8 mouse cellular contexts compared by ENCODE assay signal in genomic region chr19:23757011-23757410, GRCm38 (mm10). TPM values are rescaled to one million over a fixed set of nuclear protein-coding genes. Genes with fewer than 3 reads are reported as not detected.
DNase-seq lines count a peak whose midpoint lies in the region; ATAC-seq lines count a peak whose summit lies in the region.

No protein-coding gene starts in this region.

- peak overlapping the region; percentile 36 for H3K4me2 ChIP-seq in kidney, embryonic 15.5 days
- no peak overlapping the region; the same call in 1 of the 2 replicates for H3K4me2 ChIP-seq in kidney, embryonic 16.5 days (replicated peaks; ENCODE audit: low read depth, low read length)
- H3K4me2 ChIP-seq in hindbrain, embryonic 15.5 days: 0 out of 2 replicates have a peak overlapping the region, but pooled peaks have one; percentile 20

- no peak overlapping the region for H3K27ac ChIP-seq in kidney, embryonic 15.5 days
- no peak overlapping the region for H3K27ac ChIP-seq in kidney, embryonic 16.5 days (ENCODE audit: low read length)
- no peak overlapping the region for H3K27ac ChIP-seq in hindbrain, embryonic 15.5 days (replicated peaks)

- H3K4me1 ChIP-seq in kidney, embryonic 15.5 days: peaks cover 19% of the 10 kb centered on the region
- H3K4me1 ChIP-seq in kidney, embryonic 16.5 days (ENCODE audit: insufficient read depth, low read length): peaks cover 9% of the 10 kb centered on the region; the same call in 1 of the 2 replicates
- H3K4me1 ChIP-seq in hindbrain, embryonic 15.5 days (replicated peaks): peaks cover 23% of the 10 kb centered on the region

- peaks cover 26% of the 10 kb centered on the region for H3K27me3 ChIP-seq in kidney, embryonic 15.5 days
- peaks cover 11% of the 10 kb centered on the region for H3K27me3 ChIP-seq in kidney, embryonic 16.5 days (ENCODE audit: insufficient read depth, low read length)
- no peaks in the 10 kb centered on the region for H3K27me3 ChIP-seq in hindbrain, embryonic 15.5 days

- no peaks in the 10 kb centered on the region for H3K9me3 ChIP-seq in kidney, embryonic 15.5 days (replicated peaks)
- H3K9me3 ChIP-seq in kidney, embryonic 16.5 days (ENCODE audit: low read length): no peaks in the 10 kb centered on the region
- no peaks in the 10 kb centered on the region for H3K9me3 ChIP-seq in hindbrain, embryonic 15.5 days

- H3K4me3 ChIP-seq in kidney, embryonic 15.5 days (replicated peaks): no peak overlapping the region
- H3K4me3 ChIP-seq in kidney, embryonic 16.5 days (ENCODE audit: low read length): no peak overlapping the region
- no peak overlapping the region for H3K4me3 ChIP-seq in hindbrain, embryonic 15.5 days

- ATAC-seq in kidney, embryonic 15.5 days (replicated peaks; ENCODE audit: low FRiP score): no peak
- no peak for ATAC-seq in kidney, embryonic 16.5 days (ENCODE audit: low FRiP score, low TSS enrichment)
- ATAC-seq in hindbrain, embryonic 15.5 days (ENCODE audit: low FRiP score, low read depth): no peak
- no peak for ATAC-seq in megakaryocyte-erythroid progenitor cell, adult 5-6 weeks (replicated peaks; ENCODE audit: low FRiP score, low TSS enrichment, poor library complexity, severe bottlenecking)

- H3K9ac ChIP-seq in kidney, embryonic 15.5 days: no peak overlapping the region
- no peak overlapping the region for H3K9ac ChIP-seq in kidney, embryonic 16.5 days (replicated peaks; ENCODE audit: low read length)
- H3K9ac ChIP-seq in hindbrain, embryonic 15.5 days: no peak overlapping the region

- H3K36me3 ChIP-seq in kidney, embryonic 15.5 days: no peaks in the 10 kb centered on the region
- H3K36me3 ChIP-seq in kidney, embryonic 16.5 days (ENCODE audit: insufficient read depth, low read length): no peaks in the 10 kb centered on the region
- no peaks in the 10 kb centered on the region for H3K36me3 ChIP-seq in hindbrain, embryonic 15.5 days

- WGBS in kidney, embryonic 15.5 days: 17% methylated on average over 7 of the region's 7 CpGs
- WGBS in kidney, embryonic 16.5 days: 16% methylated on average over 7 of the region's 7 CpGs
- 17% methylated on average over 7 of the region's 7 CpGs for WGBS in hindbrain, embryonic 15.5 days

- DNase-seq in MN1 (ENCODE audit: low spot score): peak; percentile 32
- DNase-seq in gastrocnemius, postnatal 10 days: peak; percentile 17
- DNase-seq in c-Kit-positive CD71-positive TER-119-positive erythroid progenitor cells, embryonic 14.5 days (ENCODE audit: low spot score): no peak
- no peak for DNase-seq in layer of hippocampus, postnatal 14 days (ENCODE audit: low spot score in 2 of 2)

RNA-seq across cellular contexts. Expression of gene Apba1, which starts 1.7 kb away (rescaled TPM):
- polyA plus RNA-seq in kidney, embryonic 15.5 days (2015; fragmentation: Nextera tagmentation; extraction: Ambion mirVana): 0.91 and 0.92 TPM in 2 replicates
- 0.91 and 1.1 TPM in 2 replicates for polyA plus RNA-seq in kidney, embryonic 16.5 days (2015; fragmentation: Nextera tagmentation; extraction: Ambion mirVana)
- total RNA-seq in gastrocnemius, postnatal 10 days (2021): 1 to 10 TPM; 3.6 to 4.2 TPM
- 14.1 and 15.8 TPM in 2 replicates for polyA plus RNA-seq in hindbrain, embryonic 15.5 days (2015; fragmentation: Nextera tagmentation; extraction: Ambion mirVana)
- total RNA-seq in layer of hippocampus, postnatal 14 days (2021): 100 to 1,000 TPM; 152 to 160 TPM
- not detected in 2 replicates for total RNA-seq in megakaryocyte-erythroid progenitor cell, adult 5-6 weeks (2014; fragmentation: Nextera tagmentation)
- under 0.01 and 0.04 TPM in 2 replicates for total RNA-seq in megakaryocyte-erythroid progenitor cell, adult 5-6 weeks (2017)

Comparison
In these comparisons a context has a peak if more than half of its experiments do, and no peak if none do; other contexts are left out.
1. DNase-seq: peak in MN1 (single experiment) and gastrocnemius, postnatal 10 days (single experiment); none in c-Kit-positive CD71-positive TER-119-positive erythroid progenitor cells, embryonic 14.5 days (single experiment) and layer of hippocampus, postnatal 14 days (0 of 2).
2. RNA of gene Apba1, which starts 1.7 kb away (total RNA-seq): 152 to 160 TPM in layer of hippocampus, postnatal 14 days; 3.6 to 4.2 TPM in gastrocnemius, postnatal 10 days and under 0.01 to 0.04 TPM in megakaryocyte-erythroid progenitor cell, adult 5-6 weeks; every median in the first group is over 10 times any median in the second.